Mouse (Mus musculus) limb, embryonic 10.5 days (tissue): ENCODE data around the gene Calcoco2. TPM values are rescaled to one million over a fixed set of nuclear protein-coding genes. Genes with fewer than 3 reads are reported as not detected.

Source experiments
- DNase-seq: peaks from one replicate; pipeline ENCODE4 v3.0.0-alpha.2; 2017; ENCODE audit warnings: low spot score
- H3K27ac ChIP-seq: fragments of 300-500 bp; sonication (generic); 2 replicates; pipeline ENCODE4 v1.5.1; 2016; ENCODE audit warnings: mild to moderate bottlenecking
- H3K27me3 ChIP-seq: fragments of 300-500 bp; sonication (generic); 2 replicates; pipeline ENCODE4 v1.6.1; 2016; ENCODE audit warnings: low read depth, mild to moderate bottlenecking; ENCODE audit not compliant: poor library complexity, severe bottlenecking
- H3K36me3 ChIP-seq: fragments of 300-500 bp; sonication (generic); 2 replicates; pipeline ENCODE4 v1.6.1; 2016; ENCODE audit warnings: mild to moderate bottlenecking, moderate library complexity
- H3K4me1 ChIP-seq: fragments of 300-500 bp; sonication (generic); 2 replicates; pipeline ENCODE4 v1.6.1; 2016
- H3K4me3 ChIP-seq: fragments of 300-500 bp; sonication (generic); 2 replicates; pipeline ENCODE4 v1.5.1; 2016; ENCODE audit warnings: mild to moderate bottlenecking, moderate library complexity
- H3K9me3 ChIP-seq: fragments of 300-500 bp; sonication (generic); replicated peaks from 2 replicates; pipeline ENCODE4 v1.6.1; 2016; ENCODE audit warnings: mild to moderate bottlenecking
- WGBS: fragments of 180-500 bp; shearing (Covaris S2); methylation state at CpG from one replicate; pipeline ENCODE4 v1.1.7; 2016; 5-methylcytosine and 5-hydroxymethylcytosine counted together
- polyA plus RNA-seq: library from polyadenylated mRNA; unstranded; fragments of >200 nt; fragmentation: Nextera tagmentation; extraction: Ambion mirVana; gene quantifications from 2 replicates; pipeline ENCODE4 v1.2.1, GENCODE M21; 2016

The Calcoco2 gene
- polyA plus RNA-seq, 1 experiment from 2014 or later: not detected

DNA sequence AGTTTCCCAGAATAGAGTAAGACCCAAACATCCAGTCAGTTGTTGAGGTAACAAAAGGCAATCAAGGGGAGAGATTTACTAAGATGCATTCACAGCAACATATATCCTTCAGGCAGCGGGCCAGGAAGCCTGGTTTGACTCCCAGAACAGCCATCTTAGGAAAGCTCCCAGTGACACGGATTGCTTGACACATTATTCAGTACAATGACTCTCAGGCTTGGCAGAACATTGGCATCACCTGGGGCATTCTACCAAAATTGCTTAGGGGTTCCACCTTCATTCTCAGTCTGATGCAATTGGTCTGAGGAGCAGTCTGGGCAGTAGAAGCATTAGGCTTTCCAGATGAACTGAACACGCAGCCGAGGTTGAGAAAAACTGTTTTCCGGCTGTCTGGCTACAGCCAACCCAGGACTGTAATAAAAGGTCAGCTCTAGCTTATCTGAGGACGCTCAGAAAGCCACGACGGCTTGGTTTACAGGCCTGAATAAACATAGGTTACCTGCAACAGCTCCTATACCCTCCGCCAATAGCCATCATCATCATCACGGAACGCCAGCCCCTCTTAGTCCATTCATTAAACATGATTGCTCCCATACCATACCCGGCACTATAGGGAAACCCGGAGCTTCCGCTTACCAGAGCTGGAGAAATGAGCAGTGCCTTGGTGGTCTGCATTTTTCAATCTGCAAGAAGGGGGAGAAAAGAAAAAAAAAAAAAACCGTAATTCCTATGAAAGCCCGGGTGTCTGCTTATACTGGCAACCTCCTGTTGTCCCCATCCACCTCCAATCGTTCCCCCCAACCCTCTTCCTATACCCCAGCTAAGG lies 37.2 kb downstream of the Calcoco2 start:
- H3K27me3 ChIP-seq: no peaks in the 10 kb centered on the region
- no peaks in the 10 kb centered on the region for H3K9me3 ChIP-seq
- peaks cover 36% of the 10 kb centered on the region for H3K36me3 ChIP-seq
- 23% methylated on average over 17 of the region's 17 CpGs for WGBS
- peak overlapping the region; percentile 87 for H3K27ac ChIP-seq
- no peak for DNase-seq
- peak overlapping the region; percentile 80 for H3K4me3 ChIP-seq
- peaks cover 23% of the 10 kb centered on the region for H3K4me1 ChIP-seq

DNA sequence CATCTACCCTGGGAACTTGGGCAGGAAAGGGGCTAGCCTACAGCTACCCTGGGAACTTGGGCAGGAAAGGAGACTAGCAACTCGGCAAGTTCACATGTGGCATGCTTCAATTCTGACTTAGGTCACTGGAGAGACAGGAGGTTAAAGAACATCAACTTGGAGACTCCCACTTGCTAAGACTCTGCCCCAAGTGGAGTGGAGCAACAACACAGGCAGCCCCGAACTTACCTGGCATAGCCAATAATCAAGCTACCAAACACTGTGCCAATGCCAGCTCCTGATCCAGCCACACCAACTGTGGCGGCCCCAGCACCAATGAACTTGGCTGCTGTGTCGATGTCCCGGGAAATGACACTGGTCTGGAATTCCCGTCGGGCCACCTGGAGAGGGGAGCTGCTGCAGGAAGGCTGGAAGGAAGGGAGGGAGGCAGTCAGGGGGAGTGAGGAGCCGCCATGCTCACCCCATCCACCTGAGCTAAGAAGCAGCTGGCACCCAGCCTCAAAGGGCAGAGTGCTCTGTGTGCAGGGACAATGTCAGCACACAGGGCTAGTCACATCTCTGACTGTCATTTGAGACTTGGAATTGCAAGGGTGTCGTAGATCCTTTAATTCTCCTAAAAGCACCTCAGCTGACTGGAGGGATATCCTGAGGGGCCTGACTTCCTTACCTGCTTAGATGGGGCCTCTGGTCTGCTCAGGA lies 38.3 kb downstream of the Calcoco2 start:
- H3K27ac ChIP-seq: no peak overlapping the region
- H3K4me3 ChIP-seq: no peak overlapping the region; the same call in 1 of the 2 replicates
- peaks cover 23% of the 10 kb centered on the region for H3K4me1 ChIP-seq
- no peak for DNase-seq
- no peaks in the 10 kb centered on the region for H3K9me3 ChIP-seq
- whole genome bisulfite sequencing: 86% methylated on average over 9 of the region's 9 CpGs
- H3K27me3 ChIP-seq: no peaks in the 10 kb centered on the region
- H3K36me3 ChIP-seq: peaks cover 37% of the 10 kb centered on the region

DNA sequence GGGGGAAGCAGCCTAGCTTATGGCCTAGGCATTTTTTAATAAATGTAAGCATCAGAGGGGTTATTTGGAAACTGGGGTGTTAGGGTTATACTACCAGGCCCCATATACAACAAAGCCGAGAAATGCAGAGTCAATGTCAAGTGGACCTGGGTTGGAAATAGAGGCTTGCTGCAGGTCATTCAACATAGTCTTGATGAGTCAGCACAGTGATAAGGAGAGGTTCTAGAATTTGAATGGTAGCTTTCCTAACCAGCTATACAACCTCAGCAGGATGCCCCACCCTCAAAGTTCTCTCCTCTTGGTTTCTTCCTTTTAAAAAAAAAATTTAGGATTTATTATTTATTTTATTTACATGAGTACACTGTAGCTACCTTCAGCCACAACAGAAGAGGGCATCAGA lies 40.8 kb downstream of the Calcoco2 start:
- 89% methylated on average over 1 of the region's 1 CpGs for WGBS

DNA sequence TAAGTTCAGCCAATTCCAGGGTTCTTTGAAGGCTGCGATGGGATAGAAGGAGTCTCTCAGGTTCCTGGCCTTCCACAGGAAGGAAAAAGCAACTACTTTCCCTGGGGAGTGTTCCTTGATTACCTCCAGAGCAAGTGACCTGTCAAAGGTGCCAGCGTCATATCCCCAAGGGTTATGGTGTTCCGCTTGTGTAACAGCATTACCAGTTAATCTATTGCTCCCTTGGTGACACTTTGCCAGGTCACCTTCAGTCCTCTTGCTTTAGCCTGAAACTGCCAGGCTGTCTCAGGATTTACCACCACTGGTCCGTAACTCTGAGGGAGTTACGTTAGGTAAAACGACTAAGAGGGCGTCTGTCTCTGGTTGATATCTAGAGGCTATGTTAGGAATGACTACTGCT lies 41.4 kb downstream of the Calcoco2 start:
- DNase-seq: no peak
- 93% methylated on average over 7 of the region's 7 CpGs for WGBS
- Histone ChIP-seq H3K9me3 (no peaks in the 10 kb centered on the region), H3K27ac (no peak overlapping the region), H3K4me1 (peaks cover 26% of the 10 kb centered on the region), H3K36me3 (peaks cover 37% of the 10 kb centered on the region), H3K27me3 (no peaks in the 10 kb centered on the region), H3K4me3 (no peak overlapping the region)

More for the DNA sequence above, 40.8 kb downstream of the Calcoco2 start:
- no peak for DNase-seq
- Histone ChIP-seq H3K9me3 (no peaks in the 10 kb centered on the region), H3K4me1 (peaks cover 20% of the 10 kb centered on the region), H3K4me3 (no peak overlapping the region), H3K27me3 (no peaks in the 10 kb centered on the region), H3K27ac (no peak overlapping the region), H3K36me3 (peaks cover 37% of the 10 kb centered on the region)

DNA sequence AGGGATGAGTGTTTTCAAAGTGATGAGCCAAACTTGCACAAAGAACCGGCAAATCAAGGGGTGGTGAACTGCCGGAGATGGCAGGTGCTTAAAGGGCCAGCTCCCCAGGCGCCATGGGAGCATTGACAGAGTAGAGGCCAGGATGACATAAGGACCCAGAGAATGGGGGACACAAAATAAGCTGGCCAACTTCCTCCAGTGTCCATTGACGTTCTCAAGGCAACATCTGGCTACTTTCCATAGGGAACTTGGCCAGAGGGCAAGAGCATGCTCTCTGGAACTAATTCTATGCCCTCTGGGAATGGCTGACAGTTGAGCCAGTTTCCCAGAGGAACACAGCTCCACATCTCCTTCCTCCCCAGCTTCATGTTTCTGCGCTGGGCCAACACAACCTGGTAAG lies 43.5 kb downstream of the Calcoco2 start:
- Histone ChIP-seq H3K9me3 (no peaks in the 10 kb centered on the region), H3K36me3 (peaks cover 33% of the 10 kb centered on the region), H3K4me3 (no peak overlapping the region), H3K27me3 (no peaks in the 10 kb centered on the region), H3K4me1 (peaks cover 27% of the 10 kb centered on the region), H3K27ac (no peak overlapping the region)
- WGBS: 80% methylated on average over 5 of the region's 5 CpGs
- no peak for DNase-seq

DNA sequence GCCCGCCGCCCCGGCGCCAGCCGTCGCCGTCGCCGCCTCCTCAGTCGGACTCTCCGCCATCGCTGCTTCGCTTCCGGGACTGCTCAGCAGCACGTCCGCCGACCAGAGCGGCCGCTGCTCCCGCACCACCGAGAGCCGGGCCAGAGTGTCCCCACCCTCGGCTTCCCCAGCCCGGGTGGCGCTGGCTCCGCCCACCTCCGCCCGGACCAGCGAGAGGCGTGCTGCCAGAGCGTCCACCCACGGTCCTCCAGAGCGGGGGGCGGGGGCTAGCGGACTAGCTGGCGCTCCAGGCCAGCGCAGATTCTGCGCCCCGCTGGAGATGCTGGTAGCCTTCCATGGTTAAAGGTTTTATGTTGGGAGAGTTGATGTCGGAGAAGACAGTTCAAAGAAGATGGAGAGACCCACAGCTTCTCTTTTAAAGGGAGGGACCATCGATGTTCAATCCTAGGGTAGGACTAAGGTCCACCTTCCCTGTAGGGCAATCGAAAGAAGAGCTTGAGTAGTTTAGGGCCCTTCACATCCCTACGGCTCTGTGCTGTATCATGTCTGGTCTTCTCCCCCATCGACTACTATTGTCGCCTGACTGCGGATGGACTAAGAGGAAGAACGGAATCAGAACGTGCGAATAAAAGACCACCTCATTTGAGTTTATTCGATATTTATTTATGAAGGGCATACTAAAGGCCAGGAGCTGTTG lies 46.4 kb downstream of the Calcoco2 start, which contains the start of gene Ube2z:
Gene Ube2z (minus strand): TSS at position 174 of the 697 bp plus-strand sequence.
- Histone ChIP-seq H3K9me3 (no peaks in the 10 kb centered on the region), H3K4me1 (peaks cover 33% of the 10 kb centered on the region), H3K27me3 (no peaks in the 10 kb centered on the region), H3K27ac (peak within 1 kb of the TSS; percentile 96), H3K4me3 (peak within 1 kb of the TSS; percentile 96), H3K36me3 (peaks cover 40% of the 10 kb centered on the region)
- 4% methylated on average over 50 of the region's 50 CpGs for WGBS
- peak; percentile 97 for DNase-seq

DNA sequence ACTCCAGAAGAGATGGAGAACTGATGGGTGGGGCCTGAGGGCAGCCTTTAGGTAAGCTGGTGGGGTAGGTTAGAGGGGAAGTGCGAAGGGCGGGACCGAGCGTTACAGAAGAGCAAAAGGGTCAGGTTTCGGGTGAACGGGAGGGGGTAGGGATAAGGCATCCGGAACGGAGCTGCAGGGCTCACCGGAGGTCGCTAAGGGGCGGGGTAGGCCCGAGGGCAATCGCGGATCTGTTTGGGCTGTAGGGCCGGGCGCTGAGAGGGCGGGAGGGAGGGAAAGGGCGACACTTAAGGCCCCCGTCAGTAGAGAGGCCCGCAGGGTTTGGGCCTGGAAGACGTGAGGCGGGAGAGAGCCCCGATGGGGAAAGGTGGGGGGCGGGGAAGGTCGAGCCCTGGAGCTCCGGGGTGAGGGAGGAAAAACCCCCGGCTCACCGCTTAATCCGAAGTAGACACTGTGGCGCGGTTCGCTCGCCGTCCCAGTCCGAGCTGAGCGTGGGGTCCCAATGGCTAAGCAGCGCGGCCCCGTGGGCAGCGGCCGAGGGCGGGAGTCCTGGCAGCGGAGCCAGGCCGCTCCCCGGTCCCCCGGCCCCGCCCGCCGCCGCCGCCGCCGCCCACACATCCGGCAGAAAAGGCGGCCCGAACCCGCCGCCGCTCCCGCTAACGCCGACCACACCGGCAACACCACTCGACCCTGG lies 47.1 kb downstream of the Calcoco2 start:
- DNase-seq: peak; percentile 76
- Histone ChIP-seq H3K27me3 (no peaks in the 10 kb centered on the region), H3K4me3 (peak overlapping the region; percentile 96), H3K9me3 (no peaks in the 10 kb centered on the region), H3K4me1 (peaks cover 33% of the 10 kb centered on the region), H3K36me3 (peaks cover 40% of the 10 kb centered on the region), H3K27ac (peak overlapping the region; percentile 96)
- WGBS: under 1% methylated on average over 58 of the region's 64 CpGs

DNA sequence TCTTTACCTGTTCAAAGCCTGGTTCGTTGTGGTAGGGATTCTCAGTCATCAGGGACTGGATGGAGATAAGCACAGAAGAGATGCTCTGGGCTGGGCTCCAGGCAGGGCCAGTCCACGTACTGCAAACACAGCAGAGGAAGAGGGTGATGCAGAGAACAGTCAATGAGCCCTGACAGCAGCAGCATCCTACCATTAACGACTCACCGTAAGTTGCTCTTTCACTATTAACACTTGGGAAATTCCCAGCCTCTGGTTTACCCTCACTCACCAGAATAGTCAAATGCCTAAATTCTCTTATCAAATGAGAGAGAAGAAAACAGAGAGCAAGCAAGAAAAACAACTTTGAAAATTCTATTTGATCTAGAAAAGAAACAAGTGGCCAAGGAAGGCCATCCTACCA lies 53.5 kb downstream of the Calcoco2 start:
- WGBS: 93% methylated on average over 4 of the region's 4 CpGs
- Histone ChIP-seq H3K4me1 (peaks cover 7% of the 10 kb centered on the region), H3K9me3 (no peaks in the 10 kb centered on the region), H3K36me3 (peaks cover 99% of the 10 kb centered on the region), H3K27ac (no peak overlapping the region), H3K27me3 (no peaks in the 10 kb centered on the region), H3K4me3 (no peak overlapping the region)
- DNase-seq: no peak

DNA sequence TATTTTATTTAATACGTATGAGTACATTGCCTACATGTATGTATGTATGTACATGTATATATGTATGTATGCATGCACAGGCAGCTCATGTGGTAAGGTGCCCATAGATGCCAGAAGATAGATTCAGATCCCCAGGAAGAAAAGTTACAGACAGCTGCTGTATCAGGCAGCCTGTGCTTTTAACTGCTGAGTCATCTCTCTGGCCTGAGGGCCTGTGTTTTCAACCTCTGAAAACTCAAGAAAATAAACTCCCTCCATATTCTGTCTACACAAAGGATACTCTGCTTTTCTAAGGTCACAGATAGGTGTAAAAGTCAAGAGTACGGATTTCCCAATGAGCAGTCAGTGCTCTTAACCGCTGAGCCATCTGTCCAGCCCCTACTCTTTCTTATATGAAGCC lies 60.9 kb downstream of the Calcoco2 start:
- WGBS: 89% methylated on average over 3 of the region's 3 CpGs
- H3K27ac ChIP-seq: no peak overlapping the region

DNA sequence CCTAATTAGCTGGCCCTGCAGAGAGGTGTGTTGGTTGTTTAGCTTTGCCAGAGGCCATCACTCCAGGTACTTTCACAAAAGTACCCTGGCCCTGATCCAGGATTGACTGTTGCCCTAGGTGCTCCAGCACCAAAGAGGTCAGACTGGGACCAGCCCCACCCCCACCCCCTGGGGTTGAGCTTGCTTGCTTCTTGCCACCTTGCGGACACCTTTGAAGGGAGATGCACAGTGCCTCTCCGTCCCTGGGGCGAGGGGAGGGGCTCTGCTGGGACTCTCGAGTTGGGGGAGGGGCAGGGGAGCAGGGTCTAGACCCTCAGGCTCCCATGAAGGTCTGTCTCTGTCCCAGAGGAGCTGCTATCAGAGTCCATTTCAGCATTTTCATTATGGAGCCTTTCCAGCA lies 61.8 kb downstream of the Calcoco2 start:
- Histone ChIP-seq H3K27me3 (no peaks in the 10 kb centered on the region), H3K9me3 (no peaks in the 10 kb centered on the region), H3K27ac (no peak overlapping the region), H3K36me3 (peaks cover 94% of the 10 kb centered on the region), H3K4me1 (no peaks in the 10 kb centered on the region), H3K4me3 (no peak overlapping the region)
- DNase-seq: no peak
- 77% methylated on average over 4 of the region's 4 CpGs for WGBS

More for the DNA sequence above, 60.9 kb downstream of the Calcoco2 start:
- no peak for DNase-seq
- peaks cover 97% of the 10 kb centered on the region for H3K36me3 ChIP-seq
- no peaks in the 10 kb centered on the region for H3K9me3 ChIP-seq
- no peak overlapping the region for H3K4me3 ChIP-seq
- no peaks in the 10 kb centered on the region for H3K4me1 ChIP-seq
- no peaks in the 10 kb centered on the region for H3K27me3 ChIP-seq
